Mouse (Mus musculus) liver, embryonic 15.5 days (tissue): Measurements from ENCODE around the gene Rhof. TPM values are rescaled to one million over a fixed set of nuclear protein-coding genes. Genes with fewer than 3 reads are reported as not detected.
A peak's percentile ranks its signal among the peaks of the same experiment; 100 is the strongest.

Experiments
- ATAC-seq: fragments of 200-750 bp; cut with Nextera tagmentation; 2 replicates; pipeline ENCODE4 v1.8.0; 2017; ENCODE audit warnings: moderate number of reproducible peaks, mild to moderate bottlenecking, moderate library complexity; ENCODE audit not compliant: insufficient read depth
- H3K27ac ChIP-seq: fragments of 300-500 bp; sonication (generic); replicated peaks from 2 replicates; pipeline ENCODE4 v1.5.1; 2015; ENCODE audit warnings: mild to moderate bottlenecking, inconsistent platforms
- H3K27me3 ChIP-seq: fragments of 300-500 bp; sonication (generic); 2 replicates; pipeline ENCODE4 v1.6.1; 2015; ENCODE audit warnings: mild to moderate bottlenecking, inconsistent platforms
- H3K36me3 ChIP-seq: fragments of 300-500 bp; sonication (generic); replicated peaks from 2 replicates; pipeline ENCODE4 v1.6.1; 2015; ENCODE audit warnings: moderate library complexity, mild to moderate bottlenecking, inconsistent platforms
- H3K4me1 ChIP-seq: fragments of 300-500 bp; sonication (generic); replicated peaks from 2 replicates; pipeline ENCODE4 v1.6.1; 2015; ENCODE audit warnings: inconsistent platforms
- H3K4me2 ChIP-seq: fragments of 300-500 bp; sonication (generic); 2 replicates; pipeline ENCODE4 v1.6.1; 2015; ENCODE audit warnings: moderate library complexity, mild to moderate bottlenecking, inconsistent platforms
- H3K4me3 ChIP-seq: fragments of 300-500 bp; sonication (generic); replicated peaks from 2 replicates; pipeline ENCODE4 v1.5.1; 2015; ENCODE audit warnings: mild to moderate bottlenecking, inconsistent platforms
- H3K9ac ChIP-seq: fragments of 300-500 bp; sonication (generic); 2 replicates; pipeline ENCODE4 v1.6.1; 2015; ENCODE audit warnings: moderate library complexity, mild to moderate bottlenecking, inconsistent platforms
- H3K9me3 ChIP-seq: fragments of 300-500 bp; sonication (generic); replicated peaks from 2 replicates; pipeline ENCODE4 v1.6.1; 2016; ENCODE audit warnings: inconsistent platforms
- WGBS: fragments of 180-500 bp; shearing (Covaris S2); methylation state at CpG from one replicate; pipeline ENCODE4 v1.1.7; 2015; ENCODE audit warnings: mixed read lengths; ENCODE audit not compliant: insufficient replicate concordance; 5-methylcytosine and 5-hydroxymethylcytosine counted together
- polyA plus RNA-seq: library from polyadenylated mRNA; unstranded; fragments of >200 nt; fragmentation: Nextera tagmentation; extraction: Ambion mirVana; gene quantifications from 2 replicates; pipeline ENCODE4 v1.2.1, GENCODE M21; 2015

Rhof gene
- polyA plus RNA-seq, 1 experiment from 2014 or later, result 2.1 TPM

DNA sequence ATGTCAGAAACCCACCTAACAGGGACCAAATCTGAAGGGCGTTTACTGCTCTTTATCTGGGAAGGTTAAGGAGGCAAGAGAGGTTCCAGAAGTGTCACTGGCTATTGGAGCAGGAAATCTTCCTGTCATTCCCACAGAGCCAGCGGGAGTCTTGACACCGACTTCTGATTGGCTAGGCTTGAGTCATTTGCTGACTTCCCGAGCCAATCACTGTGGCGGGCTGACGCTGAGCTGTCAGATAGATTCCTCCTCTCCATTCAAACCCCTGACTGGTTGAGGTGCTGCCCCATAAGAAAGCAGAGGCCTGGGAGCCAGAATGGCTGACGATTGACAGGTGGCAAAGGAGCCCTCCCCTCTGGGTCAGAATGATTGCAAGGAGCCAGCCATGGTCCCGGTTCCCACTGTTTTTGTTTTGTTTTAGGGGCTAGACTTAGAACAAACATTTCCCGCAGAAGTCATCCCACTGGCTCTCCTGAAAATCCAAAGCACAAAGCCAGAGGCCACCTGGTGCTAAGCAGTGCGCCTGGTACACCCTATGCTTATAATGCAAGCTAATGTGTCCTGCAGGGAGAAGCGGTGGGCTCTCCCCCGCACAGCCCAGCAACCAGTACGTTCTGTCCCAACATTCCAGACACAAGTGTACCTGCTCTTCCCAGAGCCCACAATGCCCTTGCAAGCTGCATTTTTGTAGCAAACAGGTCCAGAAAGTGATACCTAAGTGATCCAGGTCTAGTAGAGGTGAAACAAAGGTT lies 22.9 kb downstream of the Rhof start:
- H3K27ac ChIP-seq, result no peak overlapping the region
- no peaks in the 10 kb centered on the region for H3K27me3 ChIP-seq
- no peak overlapping the region for H3K9ac ChIP-seq
- no peak for ATAC-seq
- H3K9me3 ChIP-seq, result no peaks in the 10 kb centered on the region
- 0 out of 2 replicates have a peak, but pooled peaks cover 6% of the 10 kb centered on the region for H3K4me1 ChIP-seq
- no peak overlapping the region for H3K4me3 ChIP-seq
- WGBS, result 60% methylated on average over 13 of the region's 13 CpGs
- 0 out of 2 replicates have a peak overlapping the region, but pooled peaks have one; percentile 1 for H3K4me2 ChIP-seq
- H3K36me3 ChIP-seq, result peaks cover 77% of the 10 kb centered on the region

DNA sequence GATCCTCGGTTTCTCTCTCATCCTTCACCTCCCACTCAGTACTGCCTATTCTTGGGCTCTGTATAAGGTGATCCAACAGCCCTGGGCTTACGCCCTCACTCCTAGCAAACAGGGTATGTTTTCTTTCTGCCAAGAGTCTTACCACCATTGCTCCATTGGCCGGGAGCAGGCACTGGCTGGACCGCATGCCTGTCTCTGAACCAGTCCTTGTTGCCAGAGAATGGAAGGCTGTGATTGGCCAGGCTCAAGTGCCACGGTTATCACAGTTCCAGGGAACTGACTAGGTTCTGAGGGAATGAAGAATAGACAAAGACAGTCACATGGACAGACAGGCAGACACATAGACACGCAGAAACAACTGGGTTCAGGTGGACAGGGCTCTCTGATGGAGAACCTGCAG lies 27.7 kb downstream of the Rhof start:
- ATAC-seq, result no peak
- Histone ChIP-seq H3K27ac (no peak overlapping the region), H3K36me3 (peaks cover 95% of the 10 kb centered on the region)

DNA sequence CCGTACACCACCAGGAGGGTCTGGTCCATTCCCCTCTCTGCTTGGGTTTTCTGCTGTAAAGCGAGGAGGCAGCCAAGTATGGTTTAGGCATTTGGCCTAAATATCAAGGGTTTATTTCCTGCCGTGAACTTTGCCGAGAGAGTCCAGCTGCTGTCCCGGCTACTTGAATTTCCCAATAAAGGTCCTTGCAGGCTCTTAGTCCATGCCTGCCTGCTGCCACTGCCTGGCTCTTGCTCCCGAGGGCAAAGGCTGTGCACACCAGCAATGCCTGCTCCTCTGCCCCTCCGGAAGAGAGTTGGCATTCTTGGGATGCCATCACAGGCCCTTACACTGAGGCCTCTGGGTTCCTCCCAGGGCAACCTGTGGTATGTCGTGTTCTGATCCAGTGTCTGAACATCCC lies 28.9 kb downstream of the Rhof start:
- H3K4me1 ChIP-seq, result 0 out of 2 replicates have a peak, but pooled peaks cover 11% of the 10 kb centered on the region
- WGBS, result 86% methylated on average over 8 of the region's 8 CpGs

More for the DNA sequence above, 27.7 kb downstream of the Rhof start:
- no peaks in the 10 kb centered on the region for H3K27me3 ChIP-seq
- 0 out of 2 replicates have a peak, but pooled peaks cover 12% of the 10 kb centered on the region for H3K4me1 ChIP-seq
- H3K9ac ChIP-seq, result no peak overlapping the region
- H3K4me3 ChIP-seq, result no peak overlapping the region
- no peak overlapping the region for H3K4me2 ChIP-seq
- 82% methylated on average over 6 of the region's 6 CpGs for WGBS
- no peaks in the 10 kb centered on the region for H3K9me3 ChIP-seq

DNA sequence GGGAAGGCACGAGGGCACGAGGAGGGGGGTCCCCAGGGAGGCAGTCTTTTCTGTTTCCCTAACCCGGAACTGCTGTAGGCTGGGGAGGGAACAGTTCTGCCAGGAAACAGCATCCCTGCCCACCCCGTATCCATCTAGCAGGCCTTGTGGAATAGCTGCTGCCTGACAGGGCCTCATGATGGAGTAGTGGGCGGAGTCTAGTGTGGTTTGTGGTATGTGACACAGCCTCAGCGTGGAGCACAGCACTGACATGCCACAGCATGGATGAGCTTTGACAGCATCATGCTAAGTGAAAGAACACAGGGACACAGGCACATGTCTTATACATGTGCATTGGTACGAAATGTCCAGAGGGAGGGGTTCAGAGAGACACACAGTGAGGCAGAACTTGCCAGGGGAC lies 30.1 kb downstream of the Rhof start:
- H3K27ac ChIP-seq, result no peak overlapping the region
- H3K9me3 ChIP-seq, result no peaks in the 10 kb centered on the region
- ATAC-seq, result no peak
- no peak overlapping the region for H3K4me3 ChIP-seq
- no peaks in the 10 kb centered on the region for H3K27me3 ChIP-seq
- H3K4me1 ChIP-seq, result peaks cover 11% of the 10 kb centered on the region
- no peak overlapping the region for H3K9ac ChIP-seq
- peaks cover 97% of the 10 kb centered on the region for H3K36me3 ChIP-seq
- no peak overlapping the region for H3K4me2 ChIP-seq
- 51% methylated on average over 7 of the region's 7 CpGs for WGBS

More for the DNA sequence above, 28.9 kb downstream of the Rhof start:
- H3K27ac ChIP-seq, result 0 out of 2 replicates have a peak overlapping the region, but pooled peaks have one; percentile 14
- no peaks in the 10 kb centered on the region for H3K27me3 ChIP-seq
- H3K4me3 ChIP-seq, result no peak overlapping the region
- ATAC-seq, result no peak
- H3K4me2 ChIP-seq, result no peak overlapping the region
- H3K9ac ChIP-seq, result no peak overlapping the region
- H3K9me3 ChIP-seq, result no peaks in the 10 kb centered on the region
- peaks cover 98% of the 10 kb centered on the region for H3K36me3 ChIP-seq

DNA sequence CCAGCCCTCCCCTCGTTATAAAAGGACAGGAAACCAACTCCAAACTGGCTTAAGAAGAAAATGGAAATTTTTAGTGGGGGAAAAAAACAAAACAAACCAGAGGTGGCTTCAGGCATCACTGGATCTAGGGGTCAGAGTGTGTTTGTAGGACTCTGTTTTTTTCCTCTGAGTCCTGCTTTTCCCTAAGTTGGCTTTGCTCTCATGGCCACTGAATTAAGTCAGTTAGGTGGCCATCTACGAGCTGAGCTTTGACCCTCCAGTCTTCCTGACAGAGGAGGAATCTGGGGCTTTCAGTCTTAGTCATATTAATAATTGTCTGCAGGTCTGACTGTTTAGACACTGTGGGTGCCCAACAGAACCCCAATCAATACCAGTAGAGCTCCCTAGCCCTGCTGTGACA lies 34.0 kb downstream of the Rhof start:
- peaks cover 73% of the 10 kb centered on the region for H3K36me3 ChIP-seq
- WGBS, result 70% methylated on average over 2 of the region's 2 CpGs
- no peak overlapping the region for H3K9ac ChIP-seq
- H3K4me2 ChIP-seq, result no peak overlapping the region
- H3K4me3 ChIP-seq, result no peak overlapping the region
- H3K4me1 ChIP-seq, result peaks cover 49% of the 10 kb centered on the region
- H3K27ac ChIP-seq, result peak overlapping the region; percentile 34; the same call in 1 of the 2 replicates
- no peaks in the 10 kb centered on the region for H3K9me3 ChIP-seq
- no peak for ATAC-seq
- H3K27me3 ChIP-seq, result no peaks in the 10 kb centered on the region

DNA sequence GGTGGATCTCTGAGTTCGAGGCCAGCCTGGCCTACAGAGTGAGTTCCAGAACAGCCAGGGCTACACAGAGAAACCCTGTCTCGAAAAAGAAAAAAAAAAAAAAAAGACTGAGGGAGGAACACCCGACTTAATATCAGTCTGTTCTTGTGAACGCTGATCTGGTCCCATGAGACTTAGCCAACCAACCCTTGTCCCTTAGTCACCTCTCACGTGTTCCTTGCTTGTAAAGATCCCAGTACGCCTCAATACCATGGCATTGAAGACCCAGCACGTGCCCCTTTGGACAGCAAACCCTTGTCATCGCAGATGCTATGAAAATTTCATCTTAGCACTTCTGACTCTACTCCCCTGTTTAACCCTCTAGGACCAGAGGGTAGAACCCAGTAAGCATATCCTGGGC lies 36.2 kb downstream of the Rhof start:
- Histone ChIP-seq H3K27ac (peak overlapping the region; percentile 99), H3K9ac (no peak overlapping the region), H3K9me3 (no peaks in the 10 kb centered on the region), H3K36me3 (peaks cover 51% of the 10 kb centered on the region), H3K27me3 (no peaks in the 10 kb centered on the region), H3K4me1 (peaks cover 62% of the 10 kb centered on the region), H3K4me2 (no peak overlapping the region), H3K4me3 (no peak overlapping the region)
- no peak for ATAC-seq
- 84% methylated on average over 8 of the region's 8 CpGs for WGBS

DNA sequence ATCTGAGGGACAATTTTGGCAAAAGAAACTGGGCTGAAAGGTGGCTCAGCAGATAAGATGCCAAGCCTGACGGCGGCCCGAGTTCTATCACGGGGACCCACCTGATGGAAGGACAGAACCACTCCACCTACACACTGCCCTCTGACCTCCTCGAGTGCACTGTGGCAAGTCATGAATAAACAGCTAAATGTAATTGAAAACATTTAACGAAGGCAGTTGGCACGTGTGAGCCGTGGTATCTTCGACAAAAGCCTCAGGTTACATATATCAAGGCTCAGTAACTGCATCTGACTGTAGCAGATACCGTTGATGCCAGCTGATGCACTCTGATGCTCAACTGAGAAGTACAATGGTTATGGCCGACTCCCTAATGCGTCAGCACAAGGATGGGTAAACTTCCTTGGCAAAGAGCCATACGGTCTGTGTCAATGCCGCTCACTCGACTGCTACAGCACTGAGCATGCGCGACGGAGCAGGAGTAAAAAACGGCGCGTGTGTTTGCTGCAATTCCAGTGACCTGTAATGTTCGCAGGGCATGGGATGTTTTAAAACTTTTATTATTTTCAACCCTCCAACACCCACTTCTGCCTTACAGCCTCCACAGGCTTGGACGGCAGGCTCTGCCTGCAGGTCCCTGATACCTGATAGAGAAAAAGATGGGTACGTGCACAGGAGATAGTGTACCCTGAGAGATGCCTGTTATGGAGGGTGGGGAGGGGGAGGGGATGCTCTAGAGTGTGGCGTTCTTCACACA lies 38.1 kb downstream of the Rhof start:
- Histone ChIP-seq H3K4me1 (peaks cover 81% of the 10 kb centered on the region), H3K9me3 (no peaks in the 10 kb centered on the region), H3K9ac (peak overlapping the region; percentile 63), H3K4me3 (peak overlapping the region; percentile 34), H3K4me2 (peak overlapping the region; percentile 73), H3K27me3 (no peaks in the 10 kb centered on the region), H3K27ac (peak overlapping the region; percentile 99), H3K36me3 (peaks cover 39% of the 10 kb centered on the region)
- peak; percentile 89 for ATAC-seq
- WGBS, result 26% methylated on average over 25 of the region's 25 CpGs

DNA sequence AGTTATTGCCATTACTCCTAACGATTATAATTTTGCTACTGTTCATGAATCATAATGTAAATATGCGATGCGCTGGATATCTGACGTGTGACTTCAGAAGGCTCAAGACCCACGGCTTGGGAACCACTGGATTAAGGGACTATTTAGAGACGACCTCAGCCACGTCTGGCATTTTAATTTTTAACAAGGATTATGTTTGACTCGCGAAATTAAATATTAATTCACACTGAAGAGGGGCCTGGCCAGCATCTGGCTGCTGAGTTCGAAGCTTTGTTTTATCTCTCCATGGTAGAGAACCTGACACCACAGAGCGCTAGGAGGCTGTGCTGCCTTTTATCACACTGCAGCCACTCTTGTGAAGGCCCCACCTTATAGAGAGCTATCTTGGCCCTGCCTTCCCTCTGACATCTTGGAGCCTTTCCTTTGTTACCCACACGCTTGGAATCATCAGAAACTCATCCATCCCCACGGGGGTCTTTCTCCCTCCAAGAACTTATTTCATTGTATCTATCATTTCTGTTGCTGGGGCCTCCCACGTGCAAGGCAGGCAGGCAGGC lies 39.3 kb downstream of the Rhof start:
- peak; percentile 74 for ATAC-seq
- peak overlapping the region; percentile 73 for H3K4me2 ChIP-seq
- peak overlapping the region; percentile 63 for H3K9ac ChIP-seq
- 36% methylated on average over 14 of the region's 14 CpGs for WGBS
- peak overlapping the region; percentile 99 for H3K27ac ChIP-seq
- no peaks in the 10 kb centered on the region for H3K9me3 ChIP-seq
- H3K27me3 ChIP-seq, result no peaks in the 10 kb centered on the region
- peak overlapping the region; percentile 34; the same call in 1 of the 2 replicates for H3K4me3 ChIP-seq
- peaks cover 39% of the 10 kb centered on the region for H3K36me3 ChIP-seq
- peaks cover 90% of the 10 kb centered on the region for H3K4me1 ChIP-seq

DNA sequence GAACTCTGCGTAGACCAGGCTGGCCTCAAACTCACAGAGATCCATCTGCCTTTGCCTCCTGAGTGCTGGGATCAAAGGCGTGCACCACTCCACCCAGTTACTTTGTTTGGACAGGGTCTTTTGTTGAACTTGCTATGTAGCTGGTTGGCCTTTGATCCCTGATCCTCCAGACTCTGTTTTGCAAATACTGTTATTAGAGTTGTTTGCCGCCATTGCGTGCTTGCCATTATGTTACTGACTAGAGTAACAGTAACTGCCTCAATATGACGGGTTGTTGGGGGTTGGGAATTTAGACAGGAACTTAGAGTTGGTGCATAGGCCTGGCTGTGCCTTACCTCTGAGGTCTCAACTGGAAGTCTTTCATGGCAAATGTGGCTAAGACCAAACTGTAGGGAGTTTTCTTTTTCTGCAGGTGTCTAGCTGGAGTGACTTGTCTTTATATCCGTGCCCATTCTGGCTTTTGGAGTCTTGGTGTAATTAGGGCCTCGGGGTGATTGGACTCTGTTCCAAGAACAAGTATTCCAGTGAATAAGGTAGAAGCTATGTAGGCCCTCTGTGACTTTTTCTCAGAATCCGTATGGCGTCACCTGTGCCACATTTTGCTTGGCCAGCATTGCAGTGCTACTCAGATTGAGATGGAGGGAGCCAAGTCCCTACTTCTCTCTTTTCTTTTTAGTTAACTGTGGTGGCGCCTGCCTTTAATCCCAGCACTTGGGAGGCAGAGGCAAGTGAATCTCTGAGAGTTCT lies 41.8 kb downstream of the Rhof start:
- H3K36me3 ChIP-seq, result peaks cover 24% of the 10 kb centered on the region
- no peak overlapping the region for H3K4me3 ChIP-seq
- H3K4me1 ChIP-seq, result peaks cover 86% of the 10 kb centered on the region
- no peak overlapping the region; the same call in 1 of the 2 replicates for H3K9ac ChIP-seq
- no peaks in the 10 kb centered on the region for H3K27me3 ChIP-seq
- H3K4me2 ChIP-seq, result no peak overlapping the region
- ATAC-seq, result no peak
- WGBS, result 84% methylated on average over 10 of the region's 10 CpGs
- H3K27ac ChIP-seq, result peak overlapping the region; percentile 81
- H3K9me3 ChIP-seq, result no peaks in the 10 kb centered on the region

DNA sequence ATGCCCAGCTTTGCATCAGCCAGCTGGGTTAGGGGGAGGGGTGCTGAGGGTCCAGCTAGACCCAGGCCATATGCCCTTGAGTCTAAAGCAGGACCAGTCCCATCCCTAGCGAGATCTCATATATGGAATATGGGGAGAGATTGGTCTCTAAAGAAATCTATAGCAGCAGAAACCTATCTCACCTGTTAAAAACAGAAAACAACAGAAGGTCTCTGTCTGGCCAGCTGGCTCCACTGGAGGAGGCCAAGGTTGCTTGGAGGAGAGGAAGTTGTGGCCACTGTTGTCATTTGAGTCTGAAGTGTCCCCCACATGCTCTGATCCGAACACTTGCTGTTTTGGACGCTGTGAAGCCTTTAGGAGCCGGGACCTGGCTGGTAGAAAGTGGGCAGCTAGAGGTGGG lies 43.7 kb downstream of the Rhof start:
- Histone ChIP-seq H3K4me2 (no peak overlapping the region), H3K4me1 (peaks cover 82% of the 10 kb centered on the region), H3K4me3 (no peak overlapping the region), H3K9ac (no peak overlapping the region), H3K27ac (peak overlapping the region; percentile 43; the same call in 1 of the 2 replicates), H3K9me3 (no peaks in the 10 kb centered on the region), H3K36me3 (peaks cover 24% of the 10 kb centered on the region), H3K27me3 (no peaks in the 10 kb centered on the region)
- ATAC-seq, result no peak
- WGBS, result 86% methylated on average over 4 of the region's 4 CpGs
